Mouse (Mus musculus) myocyte (in vitro differentiated cells): ENCODE data around the gene Ankrd52.

ENCODE experiments used
- E2F4 ChIP-seq: IDR thresholded peaks from one replicate; pipeline ENCODE4 v1.6.1; 2011; ENCODE audit warnings: mild to moderate bottlenecking, control low read depth, moderate library complexity; ENCODE audit not compliant: insufficient read depth
- MAX ChIP-seq: IDR thresholded peaks from one replicate; pipeline ENCODE4 v1.6.1; 2011; ENCODE audit warnings: low read depth, mild to moderate bottlenecking, control low read depth
- MYOD1 ChIP-seq, 3 experiments: IDR thresholded peaks; one replicate each; pipeline ENCODE4 v1.6.1; 2011; ENCODE audit warnings: control low read depth in 2 of 3, low read depth in 2 of 3, mild to moderate bottlenecking in 2 of 3, moderate library complexity in 1 of 3; ENCODE audit not compliant: insufficient read length in 2 of 3, control insufficient read depth in 1 of 3
- POLR2A ChIP-seq: IDR thresholded peaks from one replicate; pipeline ENCODE4 v1.6.1; 2011; ENCODE audit warnings: low read depth, mild to moderate bottlenecking, control low read depth, moderate library complexity; ENCODE audit not compliant: insufficient read length
- POLR2AphosphoS2 ChIP-seq: IDR thresholded peaks from one replicate; pipeline ENCODE4 v1.6.1; 2011; ENCODE audit warnings: low read depth, control low read depth; ENCODE audit not compliant: insufficient read length
- TCF12 ChIP-seq: IDR thresholded peaks from one replicate; pipeline ENCODE4 v1.6.1; 2011; ENCODE audit warnings: mild to moderate bottlenecking, control low read depth; ENCODE audit not compliant: poor library complexity, insufficient read depth, severe bottlenecking
- USF1 ChIP-seq: IDR thresholded peaks from one replicate; pipeline ENCODE4 v1.6.1; 2011; ENCODE audit warnings: low read depth, mild to moderate bottlenecking, control low read depth, moderate library complexity

- TF ChIP-seq POLR2A (no peak), MAX (no peak), TCF12 (no peak), POLR2AphosphoS2 (no peak), E2F4 (no peak), USF1 (no peak), MYOD1 (IDR thresholded peaks at IDR 0.05; ENCODE audit: control insufficient read depth in 1 of 3, insufficient read length in 2 of 3, low read depth in 2 of 3) (no peak)
These were observed 1.5 kb downstream of the Ankrd52 start for GRCm38 (mm10) chr10:128378462-128378861.
